Mouse (Mus musculus): ENCODE results near the gene 9130409I23Rik. TPM values are rescaled to one million over a fixed set of nuclear protein-coding genes. Genes with fewer than 3 reads are reported as not detected.

The 9130409I23Rik gene
- polyA plus RNA-seq (2014; fragmentation: Nextera tagmentation; extraction: Ambion mirVana): not detected in 2 replicates

- no peak for DNase-seq (ENCODE audit: low spot score)
- no peak within 1 kb of the TSS for H3K27ac ChIP-seq (ENCODE audit: low read depth, low read length)
- H3K9me3 ChIP-seq (ENCODE audit: control insufficient read depth, low read length): no peaks in the 10 kb centered on the region
- 88% methylated on average over 6 of the region's 6 CpGs for WGBS
- H3K4me1 ChIP-seq (replicated peaks; ENCODE audit: control insufficient read depth, insufficient read depth, low read length): no peaks in the 10 kb centered on the region
- ATAC-seq (ENCODE audit: low FRiP score): no peak
- no peaks in the 10 kb centered on the region for H3K27me3 ChIP-seq (ENCODE audit: control insufficient read depth, insufficient read depth, low read length)
- H3K4me3 ChIP-seq (ENCODE audit: low read depth, low read length): no peak within 1 kb of the TSS
- no peak within 1 kb of the TSS for H3K9ac ChIP-seq (ENCODE audit: low read depth, low read length)
- H3K4me2 ChIP-seq (replicated peaks; ENCODE audit: low read depth, low read length): no peak within 1 kb of the TSS
- H3K36me3 ChIP-seq (ENCODE audit: control insufficient read depth, insufficient read depth, low read length): no peaks in the 10 kb centered on the region
Measured at GRCm38 (mm10) chr1:181050937-181051336, at the start of gene 9130409I23Rik. Gene 9130409I23Rik, plus strand, starts transcription at chr1:181051237.

GRCm38 (mm10) chr1:181001621-181002020 lies 49.4 kb upstream of the 9130409I23Rik start:
- Histone ChIP-seq H3K36me3 (ENCODE audit: control insufficient read depth, insufficient read depth, low read length) (no peaks in the 10 kb centered on the region), H3K4me2 (replicated peaks; ENCODE audit: low read depth, low read length) (no peak overlapping the region), H3K4me3 (ENCODE audit: low read depth, low read length) (no peak overlapping the region), H3K9ac (ENCODE audit: low read depth, low read length) (no peak overlapping the region), H3K4me1 (replicated peaks; ENCODE audit: control insufficient read depth, insufficient read depth, low read length) (no peaks in the 10 kb centered on the region), H3K27ac (ENCODE audit: low read depth, low read length) (no peak overlapping the region), H3K27me3 (ENCODE audit: control insufficient read depth, insufficient read depth, low read length) (no peaks in the 10 kb centered on the region), H3K9me3 (ENCODE audit: control insufficient read depth, low read length) (no peaks in the 10 kb centered on the region)
- DNase-seq (ENCODE audit: low spot score): no peak
- 88% methylated on average over 3 of the region's 3 CpGs for WGBS
- ATAC-seq (ENCODE audit: low FRiP score): no peak

DNA sequence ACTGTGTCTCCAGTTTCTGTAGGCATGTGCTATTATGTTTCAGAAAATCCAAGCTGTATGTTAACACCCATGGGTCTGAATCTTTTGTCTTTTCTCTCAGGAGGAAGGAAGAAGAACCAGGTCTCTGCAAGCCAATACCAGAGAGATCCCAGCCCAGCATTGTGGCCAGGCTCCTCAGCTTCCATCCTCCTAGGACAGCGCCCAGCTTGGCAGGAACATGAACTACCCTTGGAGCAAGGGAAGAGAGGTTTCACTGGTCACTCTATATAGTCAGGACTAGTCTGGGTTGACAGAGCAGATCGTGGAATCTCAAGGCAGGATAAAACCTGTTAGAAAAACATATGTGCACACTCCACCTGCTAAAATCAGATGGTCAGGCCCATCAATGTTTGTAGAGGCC lies 47.2 kb upstream of the 9130409I23Rik start:
- no peak overlapping the region for H3K9ac ChIP-seq (ENCODE audit: low read depth, low read length)
- WGBS: 82% methylated on average over 2 of the region's 2 CpGs

DNA sequence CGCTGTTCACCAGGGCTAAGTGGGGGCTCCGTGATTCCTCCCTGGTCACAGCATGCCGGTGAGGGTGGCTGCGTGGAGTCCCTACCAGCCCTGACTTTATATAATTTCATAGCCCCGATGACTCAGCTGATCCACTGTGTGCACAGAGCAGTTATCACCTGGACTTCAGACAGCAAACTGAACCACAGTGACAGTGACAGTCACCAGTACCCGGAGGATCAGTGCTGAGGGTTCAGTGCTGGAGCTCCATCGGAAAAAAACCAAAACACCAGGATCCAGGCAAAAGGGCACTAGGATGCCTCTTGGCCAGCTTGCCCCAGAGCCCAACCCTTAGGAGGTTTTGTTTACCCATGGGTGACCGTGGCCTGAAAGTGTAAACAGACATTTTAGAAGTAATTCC lies 45.7 kb upstream of the 9130409I23Rik start:
- no peak for ATAC-seq (ENCODE audit: low FRiP score)
- 89% methylated on average over 8 of the region's 8 CpGs for WGBS
- DNase-seq (ENCODE audit: low spot score): no peak
- Histone ChIP-seq H3K4me1 (replicated peaks; ENCODE audit: control insufficient read depth, insufficient read depth, low read length) (no peaks in the 10 kb centered on the region), H3K27ac (ENCODE audit: low read depth, low read length) (no peak overlapping the region), H3K9ac (ENCODE audit: low read depth, low read length) (no peak overlapping the region), H3K27me3 (ENCODE audit: control insufficient read depth, insufficient read depth, low read length) (no peaks in the 10 kb centered on the region), H3K9me3 (ENCODE audit: control insufficient read depth, low read length) (no peaks in the 10 kb centered on the region), H3K4me3 (ENCODE audit: low read depth, low read length) (no peak overlapping the region), H3K36me3 (ENCODE audit: control insufficient read depth, insufficient read depth, low read length) (no peaks in the 10 kb centered on the region), H3K4me2 (replicated peaks; ENCODE audit: low read depth, low read length) (no peak overlapping the region)

More for the DNA sequence above, 47.2 kb upstream of the 9130409I23Rik start:
- Histone ChIP-seq H3K27me3 (ENCODE audit: control insufficient read depth, insufficient read depth, low read length) (no peaks in the 10 kb centered on the region), H3K9me3 (ENCODE audit: control insufficient read depth, low read length) (no peaks in the 10 kb centered on the region), H3K4me1 (replicated peaks; ENCODE audit: control insufficient read depth, insufficient read depth, low read length) (no peaks in the 10 kb centered on the region), H3K36me3 (ENCODE audit: control insufficient read depth, insufficient read depth, low read length) (no peaks in the 10 kb centered on the region), H3K27ac (ENCODE audit: low read depth, low read length) (no peak overlapping the region), H3K4me3 (ENCODE audit: low read depth, low read length) (no peak overlapping the region), H3K4me2 (replicated peaks; ENCODE audit: low read depth, low read length) (no peak overlapping the region)
- ATAC-seq (ENCODE audit: low FRiP score) (no peak), DNase-seq (ENCODE audit: low spot score) (no peak)

GRCm38 (mm10) chr1:181007831-181008230 lies 43.2 kb upstream of the 9130409I23Rik start:
- ATAC-seq (ENCODE audit: low FRiP score): no peak
- H3K4me2 ChIP-seq (replicated peaks; ENCODE audit: low read depth, low read length): no peak overlapping the region
- no peaks in the 10 kb centered on the region for H3K27me3 ChIP-seq (ENCODE audit: control insufficient read depth, insufficient read depth, low read length)
- no peak overlapping the region for H3K4me3 ChIP-seq (ENCODE audit: low read depth, low read length)
- H3K4me1 ChIP-seq (replicated peaks; ENCODE audit: control insufficient read depth, insufficient read depth, low read length): no peaks in the 10 kb centered on the region
- H3K27ac ChIP-seq (ENCODE audit: low read depth, low read length): no peak overlapping the region
- DNase-seq (ENCODE audit: low spot score): no peak
- no peak overlapping the region for H3K9ac ChIP-seq (ENCODE audit: low read depth, low read length)
- H3K36me3 ChIP-seq (ENCODE audit: control insufficient read depth, insufficient read depth, low read length): no peaks in the 10 kb centered on the region
- WGBS: 88% methylated on average over 6 of the region's 6 CpGs
- H3K9me3 ChIP-seq (ENCODE audit: control insufficient read depth, low read length): no peaks in the 10 kb centered on the region

GRCm38 (mm10) chr1:181008266-181008665 lies 42.8 kb upstream of the 9130409I23Rik start:
- no peak overlapping the region for H3K9ac ChIP-seq (ENCODE audit: low read depth, low read length)
- H3K4me3 ChIP-seq (ENCODE audit: low read depth, low read length): no peak overlapping the region
- no peak overlapping the region for H3K27ac ChIP-seq (ENCODE audit: low read depth, low read length)
- DNase-seq (ENCODE audit: low spot score): no peak
- H3K36me3 ChIP-seq (ENCODE audit: control insufficient read depth, insufficient read depth, low read length): no peaks in the 10 kb centered on the region
- H3K27me3 ChIP-seq (ENCODE audit: control insufficient read depth, insufficient read depth, low read length): no peaks in the 10 kb centered on the region
- no peaks in the 10 kb centered on the region for H3K4me1 ChIP-seq (replicated peaks; ENCODE audit: control insufficient read depth, insufficient read depth, low read length)
- ATAC-seq (ENCODE audit: low FRiP score): no peak
- H3K4me2 ChIP-seq (replicated peaks; ENCODE audit: low read depth, low read length): no peak overlapping the region
- 98% methylated on average over 2 of the region's 2 CpGs for WGBS
- no peaks in the 10 kb centered on the region for H3K9me3 ChIP-seq (ENCODE audit: control insufficient read depth, low read length)

DNA sequence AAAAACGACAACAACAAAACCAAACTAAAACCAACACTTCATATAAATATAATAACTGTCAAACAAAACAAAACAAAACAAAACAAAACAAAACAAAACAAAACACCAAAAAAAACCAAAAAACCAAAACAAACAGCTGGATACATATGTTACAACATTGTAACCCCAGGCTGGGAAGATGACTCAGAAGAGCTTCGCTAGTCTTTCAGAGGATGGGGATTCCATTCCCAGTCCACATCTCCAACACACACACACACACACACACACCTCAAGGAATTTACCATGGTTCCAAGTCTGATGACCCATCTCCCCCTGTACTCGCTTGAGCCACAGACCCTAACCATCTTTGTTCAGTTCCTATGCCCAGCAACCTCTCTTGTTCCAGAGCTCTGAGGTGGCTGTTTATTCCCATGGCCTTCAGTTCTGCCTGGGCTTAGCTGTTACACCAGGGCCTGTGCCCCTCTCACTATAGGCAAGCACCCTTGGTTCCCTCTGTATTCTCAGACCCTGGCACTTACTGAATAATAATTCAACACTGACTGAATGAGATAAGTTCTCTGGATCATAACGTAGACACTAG lies 41.9 kb upstream of the 9130409I23Rik start:
- DNase-seq (ENCODE audit: low spot score): no peak
- Histone ChIP-seq H3K36me3 (ENCODE audit: control insufficient read depth, insufficient read depth, low read length) (no peaks in the 10 kb centered on the region), H3K4me3 (ENCODE audit: low read depth, low read length) (no peak overlapping the region), H3K9me3 (ENCODE audit: control insufficient read depth, low read length) (no peaks in the 10 kb centered on the region), H3K27ac (ENCODE audit: low read depth, low read length) (no peak overlapping the region), H3K9ac (ENCODE audit: low read depth, low read length) (no peak overlapping the region), H3K27me3 (ENCODE audit: control insufficient read depth, insufficient read depth, low read length) (no peaks in the 10 kb centered on the region), H3K4me2 (replicated peaks; ENCODE audit: low read depth, low read length) (no peak overlapping the region), H3K4me1 (replicated peaks; ENCODE audit: control insufficient read depth, insufficient read depth, low read length) (no peaks in the 10 kb centered on the region)
- WGBS: 87% methylated on average over 4 of the region's 4 CpGs
- no peak for ATAC-seq (ENCODE audit: low FRiP score)

DNA sequence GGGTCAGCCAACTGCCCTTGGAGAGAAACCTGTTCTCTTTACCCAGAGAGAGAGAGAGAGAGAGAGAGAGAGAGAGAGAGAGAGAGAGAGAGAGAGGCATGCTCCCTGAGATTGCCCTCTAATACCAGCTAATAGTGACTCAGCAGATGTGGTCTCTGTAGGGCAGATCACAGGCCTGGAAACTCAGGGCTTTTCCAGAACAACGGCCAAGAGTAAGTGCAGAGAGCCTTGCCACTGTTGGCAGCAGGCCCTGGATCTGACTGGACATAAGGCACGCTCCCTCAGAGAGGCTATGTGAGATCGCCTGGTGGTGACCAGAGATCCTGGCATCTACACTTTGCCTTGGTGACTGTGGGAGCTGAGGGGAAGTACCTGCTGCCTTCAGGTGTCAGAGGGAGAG lies 41.3 kb upstream of the 9130409I23Rik start:
- Histone ChIP-seq H3K27me3 (ENCODE audit: control insufficient read depth, insufficient read depth, low read length) (no peaks in the 10 kb centered on the region), H3K4me3 (ENCODE audit: low read depth, low read length) (no peak overlapping the region), H3K36me3 (ENCODE audit: control insufficient read depth, insufficient read depth, low read length) (no peaks in the 10 kb centered on the region), H3K4me2 (replicated peaks; ENCODE audit: low read depth, low read length) (no peak overlapping the region), H3K9ac (ENCODE audit: low read depth, low read length) (no peak overlapping the region), H3K9me3 (ENCODE audit: control insufficient read depth, low read length) (no peaks in the 10 kb centered on the region), H3K4me1 (replicated peaks; ENCODE audit: control insufficient read depth, insufficient read depth, low read length) (no peaks in the 10 kb centered on the region), H3K27ac (ENCODE audit: low read depth, low read length) (no peak overlapping the region)
- 70% methylated on average over 3 of the region's 3 CpGs for WGBS
- DNase-seq (ENCODE audit: low spot score) (no peak), ATAC-seq (ENCODE audit: low FRiP score) (no peak)

DNA sequence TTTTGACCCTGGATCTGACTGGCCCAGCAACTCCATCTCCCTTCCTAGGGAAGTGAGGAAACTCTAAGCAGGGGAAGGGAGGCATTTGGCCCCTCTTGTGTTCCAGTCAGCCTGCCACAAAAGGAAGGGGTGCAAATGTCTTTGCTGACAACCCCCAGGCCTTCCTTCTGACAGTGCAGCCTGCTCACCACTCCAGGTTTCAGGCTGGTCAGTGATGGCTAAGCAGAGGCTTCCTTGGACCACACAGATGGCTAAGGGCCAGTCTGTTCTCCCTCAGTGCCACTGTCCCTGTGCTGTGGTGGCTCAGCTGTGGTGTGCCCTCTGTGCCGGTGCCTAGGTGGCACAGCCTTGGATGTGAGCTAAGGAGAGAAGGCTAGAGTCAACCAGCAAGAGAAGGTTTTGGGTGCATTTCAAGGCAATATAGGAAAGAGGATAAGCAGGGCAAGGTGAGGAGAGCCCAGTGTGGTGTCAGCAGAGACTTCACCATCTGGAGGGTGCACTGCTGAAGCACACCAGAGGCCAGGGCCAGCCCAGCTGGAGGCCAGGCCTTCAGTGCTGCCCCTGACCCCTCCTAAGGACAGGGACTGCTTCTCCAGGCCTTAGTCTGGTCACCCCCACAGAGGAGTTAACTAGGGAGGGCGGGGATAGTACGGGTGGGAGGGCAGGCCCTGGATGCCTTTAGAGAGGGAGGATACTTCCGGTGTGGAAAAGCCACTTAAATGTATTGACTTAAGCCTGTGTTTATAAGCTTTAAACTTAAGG lies 40.7 kb upstream of the 9130409I23Rik start:
- no peak overlapping the region for H3K27ac ChIP-seq (ENCODE audit: low read depth, low read length)
- H3K4me2 ChIP-seq (replicated peaks; ENCODE audit: low read depth, low read length): no peak overlapping the region
- H3K9me3 ChIP-seq (ENCODE audit: control insufficient read depth, low read length): no peaks in the 10 kb centered on the region
- no peaks in the 10 kb centered on the region for H3K36me3 ChIP-seq (ENCODE audit: control insufficient read depth, insufficient read depth, low read length)
- 73% methylated on average over 4 of the region's 4 CpGs for WGBS
- no peak for ATAC-seq (ENCODE audit: low FRiP score)
- H3K27me3 ChIP-seq (ENCODE audit: control insufficient read depth, insufficient read depth, low read length): no peaks in the 10 kb centered on the region
- no peaks in the 10 kb centered on the region for H3K4me1 ChIP-seq (replicated peaks; ENCODE audit: control insufficient read depth, insufficient read depth, low read length)
- no peak overlapping the region for H3K9ac ChIP-seq (ENCODE audit: low read depth, low read length)
- no peak for DNase-seq (ENCODE audit: low spot score)
- no peak overlapping the region for H3K4me3 ChIP-seq (ENCODE audit: low read depth, low read length)

All from hindbrain, embryonic 11.5 days (tissue).